Mouse (Mus musculus) neural tube, embryonic 12.5 days (tissue): ENCODE data around the gene Mbd3. TPM values are rescaled to one million over a fixed set of nuclear protein-coding genes. Genes with fewer than 3 reads are reported as not detected.
"Not testable (repeated sequence)": the region's sequence is repeated elsewhere in the genome, so short reads cannot be mapped to it uniquely, and the experiment has no call there.

Experiments
- ATAC-seq: fragments of 200-750 bp; cut with Nextera tagmentation; 2 replicates; pipeline ENCODE4 v1.8.0; 2017; ENCODE audit warnings: low read depth, mild to moderate bottlenecking, moderate TSS enrichment, moderate library complexity; ENCODE audit not compliant: low FRiP score
- H3K27ac ChIP-seq: fragments of 300-500 bp; sonication (generic); 2 replicates; pipeline ENCODE4 v1.5.1; 2016
- H3K27me3 ChIP-seq: fragments of 300-500 bp; sonication (generic); replicated peaks from 2 replicates; pipeline ENCODE4 v1.6.1; 2016; ENCODE audit warnings: mild to moderate bottlenecking
- H3K36me3 ChIP-seq: fragments of 300-500 bp; sonication (generic); 2 replicates; pipeline ENCODE4 v1.6.1; 2016; ENCODE audit warnings: mild to moderate bottlenecking
- H3K4me1 ChIP-seq: fragments of 300-500 bp; sonication (generic); 2 replicates; pipeline ENCODE4 v1.6.1; 2016
- H3K4me2 ChIP-seq: fragments of 300-500 bp; sonication (generic); replicated peaks from 2 replicates; pipeline ENCODE4 v1.6.1; 2016; ENCODE audit warnings: mild to moderate bottlenecking
- H3K4me3 ChIP-seq: fragments of 300-500 bp; sonication (generic); 2 replicates; pipeline ENCODE4 v1.5.1; 2016
- H3K9ac ChIP-seq: fragments of 300-500 bp; sonication (generic); 2 replicates; pipeline ENCODE4 v1.6.1; 2016; ENCODE audit warnings: mild to moderate bottlenecking
- H3K9me3 ChIP-seq: fragments of 300-500 bp; sonication (generic); 2 replicates; pipeline ENCODE4 v1.6.1; 2016; ENCODE audit warnings: mild to moderate bottlenecking
- WGBS: fragments of 180-500 bp; shearing (Covaris S2); methylation state at CpG from one replicate; pipeline ENCODE4 v1.1.7; 2016; 5-methylcytosine and 5-hydroxymethylcytosine counted together
- polyA plus RNA-seq: library from polyadenylated mRNA; unstranded; fragments of >200 nt; fragmentation: Nextera tagmentation; extraction: Ambion mirVana; gene quantifications from 2 replicates; pipeline ENCODE4 v1.2.1, GENCODE M21; 2016

The Mbd3 gene
- polyA plus RNA-seq, 1 experiment from 2014 or later: 304 TPM

DNA sequence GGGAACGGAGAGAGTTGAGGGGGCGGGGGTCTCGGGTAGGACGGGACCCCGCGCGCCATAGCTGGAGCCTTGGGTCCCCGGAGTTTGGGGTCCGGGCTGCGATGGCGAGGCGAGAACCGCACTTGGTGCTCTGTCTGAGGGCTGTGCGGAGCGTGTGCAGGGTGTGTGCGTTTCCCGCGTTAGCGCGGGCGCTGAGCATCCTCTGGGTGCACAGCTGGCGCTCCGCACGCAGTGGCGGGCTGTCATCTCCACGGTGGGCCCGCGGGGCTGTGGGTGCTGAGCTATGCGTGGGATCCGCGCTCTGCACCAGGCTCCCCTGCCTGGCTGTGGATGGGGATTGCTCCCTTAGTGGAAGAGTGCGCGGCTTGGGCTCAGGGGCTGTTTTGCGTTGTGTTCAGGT is 42.6 kb downstream of the Mbd3 start:
- no peaks in the 10 kb centered on the region for H3K9me3 ChIP-seq
- WGBS: 3% methylated on average over 34 of the region's 34 CpGs
- H3K36me3 ChIP-seq: no peaks in the 10 kb centered on the region
- H3K27ac ChIP-seq: no peak overlapping the region
- peak overlapping the region; percentile 51 for H3K4me2 ChIP-seq
- H3K4me1 ChIP-seq: peaks cover 13% of the 10 kb centered on the region
- peak overlapping the region; percentile 21 for H3K4me3 ChIP-seq
- peaks cover 94% of the 10 kb centered on the region for H3K27me3 ChIP-seq
- ATAC-seq: no peak
- H3K9ac ChIP-seq: 0 out of 2 replicates have a peak overlapping the region, but pooled peaks have one; percentile 13

GRCm38 (mm10) chr10:80356001-80356682 is 43.2 kb downstream of the Mbd3 start, which contains the start of gene Plk5:
TSS of gene Plk5 (plus strand) at chr10:80356459.
- Histone ChIP-seq H3K27me3 (peaks cover 96% of the 10 kb centered on the region), H3K36me3 (no peaks in the 10 kb centered on the region), H3K4me2 (peak within 1 kb of the TSS; percentile 51), H3K9ac (0 out of 2 replicates have a peak within 1 kb of the TSS, but pooled peaks have one; percentile 13), H3K4me1 (peaks cover 13% of the 10 kb centered on the region), H3K27ac (no peak within 1 kb of the TSS), H3K9me3 (no peaks in the 10 kb centered on the region), H3K4me3 (peak within 1 kb of the TSS; percentile 21)
- under 1% methylated on average over 52 of the region's 53 CpGs for WGBS
- ATAC-seq: no peak

DNA sequence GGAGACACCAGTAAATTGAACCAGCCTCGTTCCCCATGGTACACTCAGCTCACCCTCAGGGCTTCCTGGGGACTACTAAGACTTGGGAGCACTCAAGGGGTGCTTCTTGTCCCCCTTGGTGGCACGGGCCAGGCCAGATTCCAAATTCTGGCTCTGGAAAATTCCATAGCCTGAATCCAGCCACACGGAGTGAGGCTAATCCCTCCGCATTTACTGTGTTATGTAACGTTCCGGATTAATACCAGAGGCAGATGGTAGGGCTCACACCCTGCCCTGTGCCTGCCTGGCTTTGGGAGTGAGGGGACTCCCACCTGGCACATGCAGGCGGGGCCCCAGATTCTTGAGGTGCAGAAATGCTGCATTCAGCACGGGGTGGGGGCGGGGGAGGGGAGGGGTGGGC is 43.9 kb downstream of the Mbd3 start:
- no peak overlapping the region for H3K27ac ChIP-seq
- whole genome bisulfite sequencing: 9% methylated on average over 9 of the region's 9 CpGs

GRCm38 (mm10) chr10:80352727-80353126 is 46.6 kb downstream of the Mbd3 start:
- no peak for ATAC-seq
- H3K4me1 ChIP-seq: peaks cover 24% of the 10 kb centered on the region
- no peak overlapping the region for H3K4me3 ChIP-seq
- no peak overlapping the region for H3K4me2 ChIP-seq
- WGBS: 67% methylated on average over 8 of the region's 8 CpGs
- no peak overlapping the region for H3K9ac ChIP-seq
- no peaks in the 10 kb centered on the region for H3K36me3 ChIP-seq
- H3K27ac ChIP-seq: no peak overlapping the region
- peaks cover 96% of the 10 kb centered on the region for H3K27me3 ChIP-seq
- no peaks in the 10 kb centered on the region for H3K9me3 ChIP-seq

More for the DNA sequence above, 43.9 kb downstream of the Mbd3 start:
- no peak for ATAC-seq
- H3K9me3 ChIP-seq: no peaks in the 10 kb centered on the region
- no peak overlapping the region for H3K9ac ChIP-seq
- no peaks in the 10 kb centered on the region for H3K36me3 ChIP-seq
- no peak overlapping the region for H3K4me2 ChIP-seq
- H3K27me3 ChIP-seq: peaks cover 96% of the 10 kb centered on the region
- no peak overlapping the region for H3K4me3 ChIP-seq
- peaks cover 13% of the 10 kb centered on the region for H3K4me1 ChIP-seq

GRCm38 (mm10) chr10:80351896-80352295 is 47.5 kb downstream of the Mbd3 start:
- H3K36me3 ChIP-seq: no peaks in the 10 kb centered on the region
- H3K27ac ChIP-seq: no peak overlapping the region
- no peaks in the 10 kb centered on the region for H3K9me3 ChIP-seq
- H3K4me1 ChIP-seq: peaks cover 24% of the 10 kb centered on the region
- H3K9ac ChIP-seq: no peak overlapping the region
- no peak overlapping the region for H3K4me2 ChIP-seq
- WGBS: 24% methylated on average over 11 of the region's 11 CpGs
- no peak for ATAC-seq
- H3K4me3 ChIP-seq: no peak overlapping the region
- peaks cover 95% of the 10 kb centered on the region for H3K27me3 ChIP-seq

DNA sequence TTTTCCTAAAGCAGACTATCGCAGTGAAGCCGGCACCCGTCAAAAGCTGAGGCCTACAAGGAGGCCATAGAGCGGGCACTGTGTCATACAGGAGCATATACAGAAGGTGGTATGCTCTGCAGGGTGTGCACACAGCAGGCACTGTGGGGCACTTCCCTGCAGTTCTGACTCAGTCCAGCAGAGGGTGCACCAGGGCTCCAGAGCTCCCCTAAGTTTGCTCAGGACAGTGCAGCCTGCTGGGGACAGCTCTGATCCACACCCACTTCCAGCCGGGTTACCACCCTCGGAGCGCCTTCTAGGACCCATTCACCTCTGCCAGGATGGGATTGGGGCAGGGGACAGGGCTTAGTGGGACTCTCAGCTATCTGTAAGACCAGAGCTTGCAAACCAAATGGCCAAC is 49.1 kb downstream of the Mbd3 start:
- no peak overlapping the region for H3K4me3 ChIP-seq
- H3K9ac ChIP-seq: no peak overlapping the region
- H3K27me3 ChIP-seq: peaks cover 93% of the 10 kb centered on the region
- H3K36me3 ChIP-seq: no peaks in the 10 kb centered on the region
- H3K4me2 ChIP-seq: no peak overlapping the region
- no peak overlapping the region for H3K27ac ChIP-seq
- peak; percentile 81 for ATAC-seq
- no peaks in the 10 kb centered on the region for H3K9me3 ChIP-seq
- 3% methylated on average over 7 of the region's 7 CpGs for WGBS
- H3K4me1 ChIP-seq: peaks cover 15% of the 10 kb centered on the region

GRCm38 (mm10) chr10:80348981-80349380 is 50.4 kb downstream of the Mbd3 start:
- no peaks in the 10 kb centered on the region for H3K9me3 ChIP-seq
- H3K27ac ChIP-seq: no peak overlapping the region
- 17% methylated on average over 26 of the region's 26 CpGs for WGBS
- H3K4me1 ChIP-seq: peaks cover 23% of the 10 kb centered on the region
- H3K27me3 ChIP-seq: peaks cover 93% of the 10 kb centered on the region
- no peak overlapping the region for H3K9ac ChIP-seq
- H3K36me3 ChIP-seq: no peaks in the 10 kb centered on the region
- no peak for ATAC-seq
- H3K4me2 ChIP-seq: peak overlapping the region; percentile 43; the same call in 1 of the 2 replicates
- no peak overlapping the region for H3K4me3 ChIP-seq

GRCm38 (mm10) chr10:80348244-80348781 is 51.0 kb downstream of the Mbd3 start, which contains the start of gene Adamtsl5:
TSS of gene Adamtsl5 (minus strand) at chr10:80348412.
- ATAC-seq: no peak; the same call in 1 of the 2 replicates
- peak within 1 kb of the TSS; percentile 16; the same call in 1 of the 2 replicates for H3K4me3 ChIP-seq
- no peaks in the 10 kb centered on the region for H3K9me3 ChIP-seq
- no peak within 1 kb of the TSS for H3K27ac ChIP-seq
- H3K4me2 ChIP-seq: peak within 1 kb of the TSS; percentile 43
- no peaks in the 10 kb centered on the region for H3K36me3 ChIP-seq
- peaks cover 26% of the 10 kb centered on the region for H3K4me1 ChIP-seq
- H3K9ac ChIP-seq: no peak within 1 kb of the TSS
- 1% methylated on average over 42 of the region's 42 CpGs for WGBS
- H3K27me3 ChIP-seq: peaks cover 94% of the 10 kb centered on the region

- H3K27ac ChIP-seq: no peak overlapping the region
- H3K4me2 ChIP-seq: peak overlapping the region; percentile 43
- no peaks in the 10 kb centered on the region for H3K36me3 ChIP-seq
- H3K27me3 ChIP-seq: peaks cover 94% of the 10 kb centered on the region
- ATAC-seq: no peak
- H3K4me1 ChIP-seq: peaks cover 34% of the 10 kb centered on the region
- no peak overlapping the region for H3K9ac ChIP-seq
- no peaks in the 10 kb centered on the region for H3K9me3 ChIP-seq
- no peak overlapping the region for H3K4me3 ChIP-seq
- 14% methylated on average over 17 of the region's 17 CpGs for WGBS
Measured at GRCm38 (mm10) chr10:80347514-80347967, 51.8 kb downstream of the Mbd3 start.

DNA sequence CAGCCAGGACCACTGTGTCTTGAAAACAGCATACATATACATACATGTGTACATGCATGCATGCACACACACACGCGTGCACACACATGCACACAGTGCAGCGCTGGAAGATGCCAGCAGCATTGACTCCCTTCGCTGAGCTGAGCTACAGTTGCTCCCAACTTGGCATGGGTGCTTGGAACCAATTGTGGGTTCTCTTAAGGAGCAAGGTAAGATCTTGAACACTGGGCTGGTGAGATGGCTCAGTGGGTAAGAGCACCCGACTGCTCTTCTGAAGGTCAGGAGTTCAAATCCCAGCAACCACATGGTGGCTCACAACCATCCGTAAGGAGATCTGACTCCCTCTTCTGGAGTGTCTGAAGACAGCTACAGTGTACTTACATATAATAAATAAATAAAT is 53.4 kb downstream of the Mbd3 start:
- H3K9me3 ChIP-seq, H3K4me3 ChIP-seq, H3K9ac ChIP-seq, H3K27ac ChIP-seq, ATAC-seq, H3K4me2 ChIP-seq, H3K36me3 ChIP-seq: not testable (repeated sequence)
- peaks cover 96% of the 10 kb centered on the region for H3K27me3 ChIP-seq
- WGBS: 75% methylated on average over 6 of the region's 6 CpGs
- H3K4me1 ChIP-seq: peaks cover 45% of the 10 kb centered on the region

- Histone ChIP-seq H3K9me3 (no peaks in the 10 kb centered on the region), H3K27me3 (peaks cover 96% of the 10 kb centered on the region), H3K36me3 (no peaks in the 10 kb centered on the region), H3K4me1 (peaks cover 48% of the 10 kb centered on the region), H3K4me3 (no peak overlapping the region), H3K9ac (no peak overlapping the region), H3K4me2 (0 out of 2 replicates have a peak overlapping the region, but pooled peaks have one; percentile 16), H3K27ac (no peak overlapping the region)
- 3% methylated on average over 16 of the region's 16 CpGs for WGBS
- no peak for ATAC-seq
Measured at GRCm38 (mm10) chr10:80345122-80345521, 54.2 kb downstream of the Mbd3 start.

- H3K4me1 ChIP-seq: peaks cover 52% of the 10 kb centered on the region
Measured at GRCm38 (mm10) chr10:80344131-80344661, 55.2 kb downstream of the Mbd3 start.

More at GRCm38 (mm10) chr10:80344131-80344661, 55.2 kb downstream of the Mbd3 start:
- Histone ChIP-seq H3K27me3 (peaks cover 93% of the 10 kb centered on the region), H3K4me2 (no peak overlapping the region), H3K9ac (no peak overlapping the region), H3K9me3 (no peaks in the 10 kb centered on the region), H3K36me3 (no peaks in the 10 kb centered on the region), H3K27ac (no peak overlapping the region), H3K4me3 (no peak overlapping the region)
- ATAC-seq: no peak
- 35% methylated on average over 9 of the region's 9 CpGs for WGBS
